Mouse (Mus musculus) thymus, adult 2 months (tissue): Measurements from ENCODE around the gene Gls.

Source experiments
- CTCF ChIP-seq: fragments of 200-500 bp; IDR thresholded peaks from 2 replicates; pipeline ENCODE4 v1.5.1; 2012; ENCODE audit warnings: mild to moderate bottlenecking, control low read depth, low read length, moderate library complexity, borderline replicate concordance; ENCODE audit not compliant: control insufficient read depth, poor library complexity, insufficient read depth; ENCODE audit errors: extremely low read depth
- POLR2A ChIP-seq: fragments of 200-500 bp; IDR thresholded peaks from 2 replicates; pipeline ENCODE4 v1.6.1; 2012; ENCODE audit warnings: mild to moderate bottlenecking, low read length, control low read depth, moderate library complexity; ENCODE audit not compliant: control insufficient read depth, poor library complexity, insufficient read depth; ENCODE audit errors: extremely low read depth

- TF ChIP-seq CTCF (no peak), POLR2A (no peak)
Measured at GRCm38 (mm10) chr1:52120191-52120590, 112.8 kb downstream of the Gls start.
